Mouse (Mus musculus) B cell, adult 2 months (primary cell): ENCODE measurements around the gene Cd55.
"Not testable (repeated sequence)": the region's sequence is repeated elsewhere in the genome, so short reads cannot be mapped to it uniquely, and the experiment has no call there.

ENCODE experiments used
- DNase-seq, 2 experiments: peaks; one replicate each; pipeline ENCODE4 v3.0.0; 2022

Gene Cd55

GRCm38 (mm10) chr1:130422664-130423111 lies 39.9 kb downstream of the Cd55 start, which contains the start of gene Cd55b:
TSS of gene Cd55b (minus strand) at chr1:130423009.
- DNase-seq, result no peak

DNA sequence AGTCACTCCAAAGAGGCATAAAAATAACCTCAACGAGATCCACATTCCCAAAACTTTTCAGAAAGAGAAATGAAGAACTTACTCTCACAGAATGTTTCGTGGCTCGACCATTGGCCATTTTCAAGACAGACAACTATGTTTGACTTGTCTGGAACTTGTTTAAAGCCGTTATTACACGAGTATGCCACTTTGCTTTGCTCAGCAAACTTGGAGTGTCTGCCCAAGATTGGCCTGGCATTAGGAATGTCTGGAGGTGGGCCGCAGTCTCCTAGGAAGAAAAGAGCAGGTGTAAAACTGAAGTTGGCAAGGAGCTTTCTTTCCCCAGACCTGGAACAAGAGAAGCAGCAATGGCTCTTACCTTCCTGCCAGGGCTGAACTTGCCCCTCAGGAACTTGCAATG lies 40.5 kb downstream of the Cd55 start:
- not testable (repeated sequence) for DNase-seq

DNA sequence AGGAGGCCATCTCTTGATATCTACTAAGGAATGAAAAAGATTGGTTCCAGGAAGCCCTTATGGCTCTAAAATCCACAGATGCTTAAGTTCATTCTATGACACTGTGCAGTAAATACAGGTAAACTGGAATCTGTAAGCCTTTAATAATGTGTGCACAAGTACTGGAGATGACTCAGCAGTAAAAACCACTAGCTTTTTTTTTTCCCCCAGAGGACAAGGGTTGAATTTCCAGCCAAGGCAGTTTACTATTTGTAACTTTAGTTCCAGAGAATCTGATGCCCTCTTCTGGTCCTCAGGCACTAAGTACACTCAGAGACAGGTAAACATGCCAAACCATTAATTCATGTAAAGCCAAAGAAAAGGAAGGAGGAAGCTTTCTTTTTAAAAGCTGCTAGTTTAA lies 65.4 kb downstream of the Cd55 start:
- not testable (repeated sequence) for DNase-seq
